Mouse (Mus musculus): Measurements from ENCODE around the gene Psme2b.
"Not testable (repeated sequence)": the region's sequence is repeated elsewhere in the genome, so short reads cannot be mapped to it uniquely, and the experiment has no call there.

Gene Psme2b

GRCm38 (mm10) chr11:48900654-48901566, 45.1 kb downstream of the Psme2b start:
- not testable (repeated sequence) for DNase-seq

- peak; percentile 57 for DNase-seq
Measured at GRCm38 (mm10) chr11:48898812-48899431, 47.1 kb downstream of the Psme2b start.
